Mouse (Mus musculus) cerebellum, adult 9-10 months (tissue): ENCODE measurements around the gene Faap20.
A peak's percentile ranks its signal among the peaks of the same experiment; 100 is the strongest.

Source experiments
- DNase-seq: peaks from one replicate; pipeline ENCODE4 v3.0.0; 2022

Gene Faap20

GRCm38 (mm10) chr4:155249648-155250351 is at the start of gene Faap20:
Gene Faap20 (plus strand): TSS chr4:155249802.
- peak; percentile 88 for DNase-seq

GRCm38 (mm10) chr4:155200861-155201390 is 48.7 kb upstream of the Faap20 start:
- DNase-seq = no peak

- DNase-seq = no peak
Measured at GRCm38 (mm10) chr4:155201764-155202163, 47.8 kb upstream of the Faap20 start.

GRCm38 (mm10) chr4:155205919-155206318 is 43.7 kb upstream of the Faap20 start:
- DNase-seq = no peak

DNA sequence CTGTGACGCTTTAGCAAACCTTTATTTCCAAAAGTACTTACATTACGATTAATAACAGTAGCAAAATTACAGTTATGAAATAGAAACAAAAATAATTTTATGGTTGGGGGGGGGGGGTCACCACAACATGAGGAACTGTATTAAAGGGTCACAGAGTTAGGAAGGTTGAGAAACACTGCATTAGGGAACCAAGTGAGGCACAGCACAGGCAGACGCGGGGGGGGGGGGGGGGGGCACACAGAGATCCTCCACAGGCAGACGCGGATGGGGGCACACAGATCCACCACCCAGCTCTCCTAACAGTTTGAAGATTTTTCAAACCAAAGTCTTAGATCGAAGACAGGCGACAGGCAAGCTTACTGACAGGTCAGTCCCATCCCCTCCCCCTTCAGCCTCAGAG is 43.1 kb upstream of the Faap20 start:
- no peak for DNase-seq

DNA sequence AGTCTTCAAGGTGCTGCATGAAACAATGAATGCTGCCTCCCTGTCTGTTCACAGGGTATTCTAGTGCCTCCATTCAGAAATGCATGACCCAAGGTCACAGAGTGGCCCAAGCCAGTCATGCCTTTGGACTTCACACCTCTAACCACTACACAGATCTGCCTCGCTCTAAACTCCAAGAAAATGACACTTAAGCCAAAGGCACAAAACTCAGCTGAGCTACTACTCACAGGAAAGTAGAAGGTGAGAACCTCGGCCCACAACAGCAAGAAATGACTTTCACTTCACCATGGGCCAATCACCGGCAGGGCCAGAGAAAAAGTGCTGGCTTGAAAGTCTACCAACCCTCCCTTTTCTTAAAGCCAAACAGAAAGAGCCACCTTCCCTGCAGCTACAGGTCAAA is 41.8 kb upstream of the Faap20 start:
- DNase-seq = no peak

GRCm38 (mm10) chr4:155208613-155209012 is 41.0 kb upstream of the Faap20 start:
- DNase-seq = peak; percentile 65

GRCm38 (mm10) chr4:155209079-155209478 is 40.5 kb upstream of the Faap20 start:
- no peak for DNase-seq

DNA sequence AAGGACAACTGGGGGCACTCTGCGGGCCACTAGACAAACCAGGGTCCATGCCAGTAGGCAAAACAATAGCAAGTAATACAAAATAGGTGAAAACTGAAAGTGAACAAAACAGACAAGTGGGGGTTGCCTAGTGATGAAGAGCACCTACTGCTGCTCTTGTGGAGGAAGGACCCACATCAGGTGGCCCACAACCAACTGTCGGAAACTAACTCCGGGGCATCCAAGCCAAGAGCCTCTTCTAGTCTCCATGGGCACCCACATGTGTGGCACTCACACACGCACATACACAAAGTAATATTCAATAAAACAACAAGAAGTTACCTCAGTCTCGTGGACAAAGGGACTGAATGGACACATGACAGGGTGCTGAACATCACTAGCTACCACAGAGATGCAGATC is 40.1 kb upstream of the Faap20 start:
- DNase-seq = no peak

DNA sequence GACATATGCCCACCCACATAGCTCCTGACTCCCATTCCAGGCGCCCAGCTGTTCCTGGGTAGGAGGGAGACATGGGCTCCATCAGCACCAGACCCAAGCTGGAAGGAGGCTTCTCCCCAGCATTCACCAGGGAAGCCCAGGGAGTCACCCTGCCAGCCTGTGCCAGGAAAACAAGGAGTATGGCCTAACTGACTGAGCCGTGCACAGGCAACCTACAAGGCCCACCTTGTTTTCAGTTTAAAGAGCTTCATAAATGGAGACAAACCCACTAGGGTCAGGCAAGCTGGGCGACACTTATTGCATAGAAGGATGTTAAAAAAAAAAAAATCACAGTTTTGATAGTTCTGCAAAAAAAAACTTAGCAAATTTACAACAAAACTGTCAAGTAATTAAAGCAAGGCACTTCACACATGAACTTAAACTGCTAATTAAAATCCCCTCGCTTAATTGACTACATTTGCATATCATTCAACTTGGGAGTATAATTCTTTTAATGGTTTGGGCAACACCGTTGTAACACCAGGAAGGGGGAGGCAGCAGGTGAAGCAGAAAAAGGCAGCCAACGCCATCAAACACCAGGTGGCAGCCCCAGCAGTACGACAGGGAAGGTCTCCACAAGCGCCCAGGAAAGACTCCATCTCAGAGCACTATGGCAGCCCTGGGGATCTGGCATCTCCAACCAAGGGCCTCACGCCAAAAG is 36.4 kb upstream of the Faap20 start:
- peak; percentile 80 for DNase-seq

DNA sequence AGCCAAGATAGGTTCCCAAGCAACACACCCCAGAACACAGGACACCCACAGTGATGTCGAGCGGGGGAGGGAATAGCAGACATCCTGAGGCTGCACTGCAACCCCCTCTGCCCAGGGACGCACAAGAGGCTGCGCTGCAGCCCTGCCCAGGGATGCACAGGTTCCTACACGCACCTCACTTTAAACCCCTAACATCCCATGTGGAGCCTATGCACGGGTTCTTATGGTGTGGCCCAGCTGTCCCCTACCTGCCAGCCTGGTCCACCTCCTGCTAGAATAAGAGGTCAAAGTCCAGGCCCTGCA is 35.9 kb upstream of the Faap20 start:
- no peak for DNase-seq

- DNase-seq = no peak
Measured at GRCm38 (mm10) chr4:155214188-155214587, 35.4 kb upstream of the Faap20 start.

DNA sequence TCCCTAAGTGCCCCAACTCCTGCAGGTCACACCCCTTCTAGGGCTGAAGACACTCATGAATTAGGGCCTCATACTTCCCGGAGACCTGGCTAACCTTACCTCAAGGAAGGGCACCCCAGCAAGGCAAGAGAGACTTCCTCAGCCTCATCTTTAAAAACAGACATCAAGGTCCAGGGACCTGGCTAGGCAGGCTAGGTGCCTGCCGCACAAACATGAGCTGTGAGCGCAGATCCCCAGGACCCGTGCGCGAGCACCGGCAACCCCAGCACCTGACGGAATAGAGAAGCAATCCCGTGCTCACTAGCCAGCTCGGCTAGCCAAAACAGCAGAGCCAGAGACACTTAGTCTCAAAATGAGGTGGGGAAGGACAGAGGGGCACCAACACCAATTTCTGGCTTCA is 34.8 kb upstream of the Faap20 start:
- DNase-seq = no peak

- no peak for DNase-seq
Measured at GRCm38 (mm10) chr4:155215203-155215602, 34.4 kb upstream of the Faap20 start.

GRCm38 (mm10) chr4:155215773-155216630 is 33.6 kb upstream of the Faap20 start:
- DNase-seq = no peak

- DNase-seq = no peak
Measured at GRCm38 (mm10) chr4:155217241-155218103, 32.1 kb upstream of the Faap20 start.

- no peak for DNase-seq
Measured at GRCm38 (mm10) chr4:155218104-155218732, 31.4 kb upstream of the Faap20 start.

DNA sequence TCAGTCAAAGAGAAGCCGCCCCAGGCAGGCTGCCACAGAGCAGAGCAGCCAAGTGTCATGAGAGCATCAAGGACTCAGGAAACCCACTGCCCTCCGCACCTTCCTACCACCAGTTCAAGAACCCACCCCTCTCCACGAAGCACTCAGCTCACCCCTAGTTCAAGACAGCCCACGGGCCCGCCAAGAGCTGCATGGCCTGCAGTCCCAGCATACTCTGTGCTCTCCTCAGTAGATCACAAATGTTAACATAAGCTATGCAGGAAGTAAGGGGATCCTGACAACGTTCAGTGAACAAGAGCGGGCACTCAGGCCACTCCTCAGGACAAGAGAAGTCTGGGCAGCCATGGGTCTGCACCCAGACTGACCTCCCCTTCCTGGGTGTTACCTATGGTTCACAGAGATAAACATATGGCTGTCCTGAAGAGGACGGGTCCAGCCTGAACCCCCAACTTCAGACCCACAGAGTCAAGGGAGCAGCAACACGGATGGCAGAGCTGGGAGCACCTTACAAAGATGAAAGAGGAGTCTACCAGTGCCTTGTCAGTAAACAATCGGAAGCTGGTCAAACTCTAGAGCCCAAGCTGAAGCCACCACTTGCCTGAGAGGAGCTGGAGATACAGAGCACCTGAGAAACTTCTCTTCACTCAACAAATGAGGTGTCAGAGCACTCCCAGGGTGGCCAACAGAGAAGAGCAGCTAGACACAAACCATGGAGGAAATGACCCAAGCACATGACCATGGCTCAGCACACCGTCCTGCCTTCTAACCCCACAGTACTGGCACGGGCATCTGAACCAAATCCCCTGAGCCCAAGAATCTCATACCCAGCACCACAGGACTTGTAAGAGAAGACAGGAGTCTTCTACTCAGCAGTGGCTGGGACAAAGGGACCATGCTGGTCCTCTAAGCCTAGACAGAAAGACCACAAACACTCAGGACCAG is 30.1 kb upstream of the Faap20 start:
- no peak for DNase-seq

DNA sequence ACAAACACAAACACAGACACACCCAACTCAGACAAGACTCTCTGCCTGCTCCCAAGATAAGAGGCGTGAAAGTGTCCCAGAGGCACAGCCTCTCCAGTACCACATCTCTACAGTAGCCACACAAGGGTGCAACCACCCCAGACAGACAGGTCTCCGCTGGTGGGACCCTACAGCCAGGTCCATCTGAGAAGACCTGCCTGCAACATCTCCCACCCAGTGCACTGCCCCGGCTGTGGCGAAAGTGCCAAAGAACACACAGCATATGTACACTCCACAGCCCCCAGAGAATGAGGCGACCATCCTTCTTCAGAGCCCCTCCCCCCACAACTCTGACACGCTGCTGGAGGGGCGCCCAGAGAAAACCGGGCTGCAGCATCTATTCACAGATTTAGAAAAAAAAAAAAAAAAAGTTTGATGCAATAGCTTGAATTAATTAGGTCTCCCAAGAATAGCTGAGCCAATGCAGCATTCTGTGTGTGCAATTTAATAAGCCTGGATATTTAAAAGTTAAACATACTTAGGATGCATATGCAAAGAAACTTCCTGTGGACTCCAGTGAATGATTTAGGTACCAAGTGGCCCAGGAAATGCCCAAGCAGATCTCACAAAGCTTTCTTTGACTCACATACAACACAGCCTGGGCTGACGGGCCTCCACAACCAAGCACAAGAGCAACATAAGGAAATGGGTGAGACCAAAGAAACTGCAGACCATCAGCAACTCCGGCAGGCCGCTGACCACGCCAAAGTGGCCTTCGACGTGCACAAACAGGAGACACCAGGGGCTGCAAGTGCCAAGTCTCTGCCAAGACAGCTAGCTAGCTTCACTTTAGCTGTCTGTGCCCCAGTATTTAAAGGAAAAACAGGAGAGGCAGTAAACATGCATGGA is 29.1 kb upstream of the Faap20 start:
- DNase-seq = no peak

- DNase-seq = no peak
Measured at GRCm38 (mm10) chr4:155221106-155221505, 28.5 kb upstream of the Faap20 start.
